Mouse (Mus musculus): Measurements from ENCODE around the gene Esrp2. TPM values are rescaled to one million over a fixed set of nuclear protein-coding genes. Genes with fewer than 3 reads are reported as not detected.

Esrp2 gene
- total and polyA plus RNA-seq, 3 experiments, result 0.24 to 0.30 TPM; not detected in 1

- peak; percentile 47; the same call in 1 of the 2 replicates for TF ChIP-seq MXI1 (IDR thresholded peaks at IDR 0.05; ENCODE audit: low read depth, low read length)
- TF ChIP-seq TBP (conservative IDR thresholded peaks at IDR 0.05; ENCODE audit: low read depth, low read length), result peak; percentile 30; the same call in 1 of the 2 replicates
- TF ChIP-seq ETS1 (conservative IDR thresholded peaks at IDR 0.05; ENCODE audit: low read depth, low read length), result 0 out of 2 replicates have a peak, but pooled peaks have one; percentile 15
- TF ChIP-seq HCFC1 (IDR thresholded peaks at IDR 0.05; ENCODE audit: low read depth, low read length), result peak; percentile 74
- no peak for TF ChIP-seq EP300 (IDR thresholded peaks at IDR 0.05; ENCODE audit: low read length)
Observed at GRCm38 (mm10) chr8:106149801-106150652, 13.3 kb upstream of the Esrp2 start, which contains the start of gene Pla2g15 (continued).

- no peak for TF ChIP-seq POLR2A (IDR thresholded peaks at IDR 0.05; ENCODE audit: low read depth, low read length)
- no peak for TF ChIP-seq NRF1 (IDR thresholded peaks at IDR 0.05; ENCODE audit: low read depth, low read length)
- no peak for TF ChIP-seq ZC3H11A (IDR thresholded peaks at IDR 0.05; ENCODE audit: low read depth, low read length)
- no peak for TF ChIP-seq MEF2A (IDR thresholded peaks at IDR 0.05; ENCODE audit: borderline replicate concordance, low read depth, low read length)
- H3K4me3 ChIP-seq (replicated peaks in 1 of 3; ENCODE audit: low read depth in 2 of 3, low read length in 2 of 3, poor library complexity in 1 of 3), result no peak overlapping the region
- in situ Hi-C loops (cut with MboI; ENCODE audit: low pct_ligation_motif_present, low pct_unique_long_range_greater_than_20kb, low sequenced_read_pairs), result loop anchor here (10.0 kb wide), 1 partner anchor 256 kb away; no protein-coding TSS in a partner anchor
- no peaks in the 10 kb centered on the region for H3K27me3 ChIP-seq (replicated peaks)
- H3K9me3 ChIP-seq (replicated peaks; ENCODE audit: low read length), result no peaks in the 10 kb centered on the region
- H3K4me2 ChIP-seq (ENCODE audit: insufficient read depth, low read depth, poor library complexity, severe bottlenecking), result no peak overlapping the region
- dilution Hi-C loops (cut with MboI; ENCODE audit: extremely low pct_ligation_motif_present, extremely low pct_unique_long_range_greater_than_20kb, low sequenced_read_pairs), result no loop called here
- DNase-seq (ENCODE audit: extremely low read depth), result no peak
- H3K4me1 ChIP-seq (ENCODE audit: control insufficient read depth in 1 of 2, insufficient read depth in 2 of 2), result peaks cover 12 to 32% of the 10 kb centered on the region in 2 experiments; a peak in 3 of 4 replicates
- no peak overlapping the region for H3K9ac ChIP-seq (ENCODE audit: insufficient read depth, low read depth)
- no peak overlapping the region for H3K27ac ChIP-seq (ENCODE audit: insufficient read depth, low read depth)
- H3K36me3 ChIP-seq (replicated peaks in 1 of 2; ENCODE audit: control insufficient read depth in 1 of 2, insufficient read depth in 1 of 2, low read length in 1 of 2), result peaks cover 0 to 8% of the 10 kb centered on the region in 2 experiments
- H3K79me2 ChIP-seq (replicated peaks; ENCODE audit: control insufficient read depth, extremely low read depth, insufficient read depth, poor library complexity, severe bottlenecking), result no peaks in the 10 kb centered on the region
Observed at GRCm38 (mm10) chr8:106149025-106149424, 12.3 kb upstream of the Esrp2 start.

GRCm38 (mm10) chr8:106147868-106148565 is 11.2 kb upstream of the Esrp2 start:
- Histone ChIP-seq H3K36me3 (replicated peaks in 1 of 2; ENCODE audit: control insufficient read depth in 1 of 2, insufficient read depth in 1 of 2, low read length in 1 of 2) (peaks cover 0 to 2% of the 10 kb centered on the region in 2 experiments), H3K27me3 (replicated peaks) (no peaks in the 10 kb centered on the region), H3K4me3 (replicated peaks in 1 of 3; ENCODE audit: low read depth in 2 of 3, low read length in 2 of 3, poor library complexity in 1 of 3) (no peak overlapping the region), H3K27ac (ENCODE audit: insufficient read depth, low read depth) (no peak overlapping the region), H3K4me1 (ENCODE audit: control insufficient read depth in 1 of 2, insufficient read depth in 2 of 2) (peaks cover 12 to 26% of the 10 kb centered on the region in 2 experiments; a peak in 3 of 4 replicates), H3K79me2 (replicated peaks; ENCODE audit: control insufficient read depth, extremely low read depth, insufficient read depth, poor library complexity, severe bottlenecking) (no peaks in the 10 kb centered on the region), H3K4me2 (ENCODE audit: insufficient read depth, low read depth, poor library complexity, severe bottlenecking) (no peak overlapping the region), H3K9ac (ENCODE audit: insufficient read depth, low read depth) (no peak overlapping the region), H3K9me3 (replicated peaks; ENCODE audit: low read length) (no peaks in the 10 kb centered on the region)
- TF ChIP-seq SMC3 (IDR thresholded peaks at IDR 0.05; ENCODE audit: low read depth, low read length) (no peak), IRF4 (IDR thresholded peaks at IDR 0.05; ENCODE audit: low read depth, low read length) (no peak), MAFK (IDR thresholded peaks at IDR 0.05; ENCODE audit: insufficient replicate concordance, low read length) (no peak), ETS1 (conservative IDR thresholded peaks at IDR 0.05; ENCODE audit: low read depth, low read length) (no peak), TCF12 (IDR thresholded peaks at IDR 0.05; ENCODE audit: low read depth, low read length) (no peak), UBTF (IDR thresholded peaks at IDR 0.05; ENCODE audit: low read depth, low read length) (no peak), RAD21 (IDR thresholded peaks at IDR 0.05; ENCODE audit: low read depth, low read length) (no peak), KAT2A (IDR thresholded peaks at IDR 0.05; ENCODE audit: insufficient replicate concordance, low read length) (no peak)
- no peak for DNase-seq (ENCODE audit: extremely low read depth)
- in situ Hi-C loops (cut with MboI; ENCODE audit: low pct_ligation_motif_present, low pct_unique_long_range_greater_than_20kb, low sequenced_read_pairs), result loop anchor here (10.0 kb wide), 1 partner anchor 257 kb away; no protein-coding TSS in a partner anchor
- dilution Hi-C loops (cut with MboI; ENCODE audit: extremely low pct_ligation_motif_present, extremely low pct_unique_long_range_greater_than_20kb, low sequenced_read_pairs), result no loop called here

All from CH12.LX (cell line).